Mouse (Mus musculus) MEL (cell line): ENCODE results near the gene Dync2h1. TPM values are rescaled to one million over a fixed set of nuclear protein-coding genes. Genes with fewer than 3 reads are reported as not detected.
A peak's percentile ranks its signal among the peaks of the same experiment; 100 is the strongest.
"Not testable (repeated sequence)": the region's sequence is repeated elsewhere in the genome, so short reads cannot be mapped to it uniquely, and the experiment has no call there.

Experiments
- DNase-seq: peaks from one replicate; pipeline ENCODE4 v3.0.0; 2011; ENCODE audit warnings: low read depth, low spot score
- H3K27ac ChIP-seq: 2 replicates; pipeline ENCODE4 v1.5.1; 2012; ENCODE audit warnings: low read depth, mild to moderate bottlenecking, control low read depth, low read length, moderate library complexity; ENCODE audit not compliant: control insufficient read depth
- H3K27me3 ChIP-seq, 2 experiments: fragments of 150-350 bp in 1 of 2; sonication (generic) in 1 of 2; 2 replicates each; pipeline ENCODE4 v1.6.1; 2012; ENCODE audit warnings: low read length in 2 of 2, mild to moderate bottlenecking in 2 of 2, improper control_type of control experiment in 1 of 2, moderate library complexity in 1 of 2; ENCODE audit not compliant: insufficient read depth in 2 of 2, control insufficient read depth in 1 of 2
- H3K36me3 ChIP-seq, 2 experiments: 2 replicates each; pipeline ENCODE4 v1.6.1; 2012 to 2014; ENCODE audit warnings: low read length in 2 of 2, improper control_type of control experiment in 1 of 2, inconsistent platforms in 1 of 2, mild to moderate bottlenecking in 1 of 2; ENCODE audit not compliant: insufficient read depth in 2 of 2, control insufficient read depth in 1 of 2
- H3K4me1 ChIP-seq, 2 experiments: fragments of 150-350 bp in 1 of 2; sonication (generic) in 1 of 2; 2 replicates each; pipeline ENCODE4 v1.6.1; 2012; ENCODE audit warnings: low read length in 2 of 2, improper control_type of control experiment in 1 of 2, mild to moderate bottlenecking in 1 of 2; ENCODE audit not compliant: insufficient read depth in 2 of 2, control insufficient read depth in 1 of 2
- H3K4me3 ChIP-seq, 2 experiments: fragments of 150-350 bp in 1 of 2; sonication (generic) in 1 of 2; 2 replicates each; pipeline ENCODE4 v1.5.1; 2012; ENCODE audit warnings: low read depth in 2 of 2, low read length in 2 of 2, mild to moderate bottlenecking in 2 of 2, moderate library complexity in 2 of 2, control low read depth in 1 of 2, improper control_type of control experiment in 1 of 2; ENCODE audit not compliant: control insufficient read depth in 1 of 2, insufficient read depth in 1 of 2
- H3K79me2 ChIP-seq: 2 replicates; pipeline ENCODE4 v1.6.1; 2012; ENCODE audit warnings: mild to moderate bottlenecking, low read length, moderate library complexity; ENCODE audit not compliant: control insufficient read depth, poor library complexity, insufficient read depth
- H3K9ac ChIP-seq: 2 replicates; pipeline ENCODE4 v1.6.1; 2012; ENCODE audit warnings: low read depth, mild to moderate bottlenecking, control low read depth, low read length, moderate library complexity; ENCODE audit not compliant: control insufficient read depth, poor library complexity, severe bottlenecking
- H3K9me3 ChIP-seq: fragments of 150-350 bp; sonication (generic); replicated peaks from 2 replicates; pipeline ENCODE4 v1.6.1; 2012; ENCODE audit warnings: mild to moderate bottlenecking, low read length, improper control_type of control experiment, moderate library complexity; ENCODE audit not compliant: insufficient read depth
- BHLHE40 ChIP-seq: IDR thresholded peaks from 2 replicates; pipeline ENCODE4 v1.6.1; 2012; ENCODE audit warnings: low read depth, mild to moderate bottlenecking, inconsistent platforms, low read length, improper control_type of control experiment, borderline replicate concordance
- CHD2 ChIP-seq: IDR thresholded peaks from 2 replicates; pipeline ENCODE4 v1.6.1; 2011; ENCODE audit warnings: low read length, improper control_type of control experiment
- CTCF ChIP-seq, 3 experiments: IDR thresholded peaks in 2 of 3; conservative IDR thresholded peaks in 1 of 3; 2 replicates each; pipeline ENCODE4 v1.5.1; 2011 to 2012; ENCODE audit warnings: low read length in 3 of 3, low read depth in 2 of 3, mild to moderate bottlenecking in 2 of 3, improper control_type of control experiment in 1 of 3, inconsistent platforms in 1 of 3, mixed read lengths in 1 of 3, moderate library complexity in 1 of 3; ENCODE audit not compliant: control insufficient read depth in 1 of 3, insufficient read depth in 1 of 3, poor library complexity in 1 of 3, severe bottlenecking in 1 of 3
- E2F4 ChIP-seq: IDR thresholded peaks from 2 replicates; pipeline ENCODE4 v1.6.1; 2011; ENCODE audit warnings: low read depth, low read length, improper control_type of control experiment, borderline replicate concordance
- ELF1 ChIP-seq: IDR thresholded peaks from 2 replicates; pipeline ENCODE4 v1.6.1; 2014; ENCODE audit warnings: low read depth, mild to moderate bottlenecking, inconsistent platforms, low read length, improper control_type of control experiment, moderate library complexity
- EP300 ChIP-seq, 2 experiments: IDR thresholded peaks; 2 replicates each; pipeline ENCODE4 v1.6.1; 2011; ENCODE audit warnings: improper control_type of control experiment in 2 of 2, low read length in 2 of 2, low read depth in 1 of 2, mild to moderate bottlenecking in 1 of 2
- ETS1 ChIP-seq: IDR thresholded peaks from 2 replicates; pipeline ENCODE4 v1.6.1; 2012; ENCODE audit warnings: low read depth, mild to moderate bottlenecking, inconsistent platforms, low read length, improper control_type of control experiment, moderate library complexity
- GATA1 ChIP-seq: IDR thresholded peaks from 2 replicates; pipeline ENCODE4 v1.6.1; 2011; ENCODE audit warnings: low read depth, low read length, improper control_type of control experiment
- HCFC1 ChIP-seq: IDR thresholded peaks from 2 replicates; pipeline ENCODE4 v1.6.1; 2012; ENCODE audit warnings: low read depth, mild to moderate bottlenecking, inconsistent platforms, low read length, improper control_type of control experiment, moderate library complexity
- KAT2A ChIP-seq: conservative IDR thresholded peaks from 2 replicates; pipeline ENCODE4 v1.6.1; 2012; ENCODE audit warnings: low read depth, low read length, improper control_type of control experiment, inconsistent platforms
- MAX ChIP-seq: IDR thresholded peaks from 2 replicates; pipeline ENCODE4 v1.6.1; 2011; ENCODE audit warnings: low read length, improper control_type of control experiment
- MAZ ChIP-seq: IDR thresholded peaks from 2 replicates; pipeline ENCODE4 v1.6.1; 2012; ENCODE audit warnings: low read depth, mild to moderate bottlenecking, inconsistent platforms, low read length, improper control_type of control experiment
- MXI1 ChIP-seq: IDR thresholded peaks from 2 replicates; pipeline ENCODE4 v1.6.1; 2011; ENCODE audit warnings: mild to moderate bottlenecking, low read depth, low read length, improper control_type of control experiment
- MYC ChIP-seq: IDR thresholded peaks from 2 replicates; pipeline ENCODE4 v1.6.1; 2011; ENCODE audit warnings: low read depth, mild to moderate bottlenecking, low read length, improper control_type of control experiment, moderate library complexity
- NELFE ChIP-seq: IDR thresholded peaks from 2 replicates; pipeline ENCODE4 v1.6.1; 2011; ENCODE audit warnings: low read depth, low read length, improper control_type of control experiment
- NRF1 ChIP-seq: IDR thresholded peaks from 2 replicates; pipeline ENCODE4 v1.6.1; 2014; ENCODE audit warnings: low read depth, mild to moderate bottlenecking, inconsistent platforms, low read length, improper control_type of control experiment, moderate library complexity; ENCODE audit not compliant: poor library complexity, insufficient read depth, severe bottlenecking
- POLR2A ChIP-seq, 2 experiments: IDR thresholded peaks; 2 replicates each; pipeline ENCODE4 v1.6.1; 2011 to 2012; ENCODE audit warnings: low read length in 2 of 2, mild to moderate bottlenecking in 2 of 2, control low read depth in 1 of 2, improper control_type of control experiment in 1 of 2, low read depth in 1 of 2, moderate library complexity in 1 of 2; ENCODE audit not compliant: control insufficient read depth in 1 of 2, insufficient read depth in 1 of 2, poor library complexity in 1 of 2
- POLR2AphosphoS2 ChIP-seq: IDR thresholded peaks from 2 replicates; pipeline ENCODE4 v1.6.1; 2011; ENCODE audit warnings: low read length, improper control_type of control experiment
- RAD21 ChIP-seq: IDR thresholded peaks from 2 replicates; pipeline ENCODE4 v1.6.1; 2011; ENCODE audit warnings: mild to moderate bottlenecking, low read depth, low read length, improper control_type of control experiment
- RCOR1 ChIP-seq: IDR thresholded peaks from 2 replicates; pipeline ENCODE4 v1.6.1; 2012; ENCODE audit warnings: low read depth, mild to moderate bottlenecking, inconsistent platforms, low read length, improper control_type of control experiment
- SIN3A ChIP-seq: IDR thresholded peaks from 2 replicates; pipeline ENCODE4 v1.6.1; 2012; ENCODE audit warnings: low read length, improper control_type of control experiment, inconsistent platforms
- TAL1 ChIP-seq: IDR thresholded peaks from 2 replicates; pipeline ENCODE4 v1.6.1; 2012; ENCODE audit warnings: mild to moderate bottlenecking, inconsistent platforms, low read length, moderate library complexity, mixed read lengths
- TBP ChIP-seq: IDR thresholded peaks from 2 replicates; pipeline ENCODE4 v1.8.0; 2011; ENCODE audit warnings: low read depth, low read length, improper control_type of control experiment
- TCF12 ChIP-seq: IDR thresholded peaks from 2 replicates; pipeline ENCODE4 v1.6.1; 2014; ENCODE audit warnings: low read depth, mild to moderate bottlenecking, inconsistent platforms, low read length, improper control_type of control experiment, moderate library complexity
- ZKSCAN1 ChIP-seq: IDR thresholded peaks from 2 replicates; pipeline ENCODE4 v1.6.1; 2012; ENCODE audit warnings: low read depth, mild to moderate bottlenecking, inconsistent platforms, low read length, improper control_type of control experiment, moderate library complexity
- ZMIZ1 ChIP-seq: IDR thresholded peaks from 2 replicates; pipeline ENCODE4 v1.6.1; 2012; ENCODE audit warnings: low read depth, mild to moderate bottlenecking, inconsistent platforms, low read length, improper control_type of control experiment, moderate library complexity
- ZNF384 ChIP-seq: IDR thresholded peaks from 2 replicates; pipeline ENCODE4 v1.6.1; 2012; ENCODE audit warnings: low read depth, mild to moderate bottlenecking, inconsistent platforms, low read length, improper control_type of control experiment
- polyA plus RNA-seq, 2 experiments: library from polyadenylated mRNA; stranded (reverse) in 1 of 2; unstranded in 1 of 2; fragments of >175 nt in 1 of 2; fragments of >200 nt in 1 of 2; gene quantifications; 2 replicates each; pipeline versions ENCODE4 v1.2.1 to v1.2.4; 2012; ENCODE audit warnings: low replicate concordance in 2 of 2, low read depth in 1 of 2; ENCODE audit not compliant: insufficient read length in 2 of 2, insufficient read depth in 1 of 2, missing spikeins in 1 of 2
- total RNA-seq: library from RNA; depleted of rRNA; stranded (reverse); fragments of 300-350 nt; gene quantifications from 2 replicates; pipeline ENCODE4 v1.2.3, GENCODE M21; 2012

The Dync2h1 gene
- total and polyA plus RNA-seq, 3 experiments: 3.2 to 4.5 TPM; not detected in 1

DNA sequence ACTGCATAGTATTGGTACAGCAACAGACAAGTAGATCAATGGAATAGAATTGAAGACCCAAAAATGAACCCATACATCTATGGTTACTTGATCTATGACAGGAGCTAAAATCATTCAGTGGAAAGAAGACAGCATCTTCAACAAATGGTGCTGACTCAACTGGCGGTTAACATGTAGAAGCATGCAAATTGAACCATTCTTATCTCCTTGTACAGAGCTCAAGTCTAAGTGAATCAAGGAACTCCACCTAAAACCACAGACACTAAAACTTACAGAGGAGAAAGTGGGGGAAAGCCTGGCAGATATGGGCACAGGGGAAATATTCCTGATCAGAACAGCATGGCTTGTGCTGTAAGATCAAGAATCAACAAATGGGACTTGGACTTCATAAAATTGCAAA lies 270.8 kb downstream of the Dync2h1 start (continued):
- TF ChIP-seq TBP: no peak
- TF ChIP-seq POLR2A (IDR thresholded peaks at IDR 0.05; ENCODE audit: control insufficient read depth in 1 of 2, insufficient read depth in 1 of 2, low read depth in 1 of 2, low read length in 2 of 2, poor library complexity in 1 of 2): no peak
- no peak for TF ChIP-seq ZNF384
- no peak for TF ChIP-seq CTCF (IDR thresholded peaks at IDR 0.05 in 2 of 3, conservative IDR thresholded peaks at IDR 0.05 in 1 of 3; ENCODE audit: control insufficient read depth in 1 of 3, insufficient read depth in 1 of 3, low read depth in 2 of 3, low read length in 3 of 3, poor library complexity in 1 of 3, severe bottlenecking in 1 of 3)
- TF ChIP-seq BHLHE40: peak; percentile 33; the same call in 1 of the 2 replicates
- no peak for TF ChIP-seq POLR2AphosphoS2
- no peak for TF ChIP-seq RAD21
- no peak for TF ChIP-seq CHD2
- no peak for TF ChIP-seq KAT2A
- no peak for TF ChIP-seq NELFE

DNA sequence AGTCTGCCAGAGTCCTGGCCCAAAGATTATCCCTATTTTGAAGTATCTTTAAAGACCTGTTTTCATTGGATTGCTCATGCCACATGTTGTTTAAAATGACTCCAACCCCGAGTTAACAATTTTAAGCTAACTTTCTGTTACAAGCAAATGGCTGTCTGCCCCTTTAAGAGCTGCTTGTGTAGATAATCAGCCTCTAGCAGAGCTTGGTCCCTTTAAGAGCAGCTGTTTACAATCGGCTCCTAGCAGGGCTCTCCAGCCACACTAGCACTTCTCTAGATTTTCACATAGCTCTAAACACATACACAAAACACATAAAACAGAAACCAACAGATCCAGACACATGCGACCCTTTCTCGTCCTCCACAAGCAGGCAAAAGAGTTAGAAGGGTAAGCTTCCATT lies 273.7 kb downstream of the Dync2h1 start:
- H3K9me3 ChIP-seq, H3K27ac ChIP-seq, H3K79me2 ChIP-seq, H3K27me3 ChIP-seq: not testable (repeated sequence)
- Histone ChIP-seq H3K36me3 (peaks cover 0 to 25% of the 10 kb centered on the region in 2 experiments; a peak in 2 of 4 replicates), H3K4me1 (peaks cover 7 to 18% of the 10 kb centered on the region in 2 experiments), H3K9ac (0 out of 2 replicates have a peak overlapping the region, but pooled peaks have one; percentile 14), H3K4me3 (peak overlapping the region in 1 of 2 experiments; percentile 27; a peak in 1 of 4 replicates)
- peak; percentile 80 for DNase-seq
- TF ChIP-seq ETS1 (peak; percentile 81), GATA1 (peak; percentile 81), SIN3A (peak; percentile 85), HCFC1 (0 out of 2 replicates have a peak, but pooled peaks have one; percentile 28), TAL1 (peak; percentile 38; the same call in 1 of the 2 replicates), EP300 (IDR thresholded peaks at IDR 0.05; ENCODE audit: low read depth in 1 of 2, low read length in 2 of 2) (peak; percentile 61 to 70), TCF12 (peak; percentile 67), RCOR1 (0 out of 2 replicates have a peak, but pooled peaks have one; percentile 23)

- no peak overlapping the region for H3K4me3 ChIP-seq
- no peak for DNase-seq
- no peaks in the 10 kb centered on the region for H3K4me1 ChIP-seq
- TF ChIP-seq POLR2A (IDR thresholded peaks at IDR 0.05; ENCODE audit: control insufficient read depth in 1 of 2, insufficient read depth in 1 of 2, low read depth in 1 of 2, low read length in 2 of 2, poor library complexity in 1 of 2): no peak
- no peak for TF ChIP-seq ZKSCAN1
- TF ChIP-seq ELF1: no peak
- no peak for TF ChIP-seq TBP
- TF ChIP-seq MAX: no peak
- no peak for TF ChIP-seq CTCF (IDR thresholded peaks at IDR 0.05 in 2 of 3, conservative IDR thresholded peaks at IDR 0.05 in 1 of 3; ENCODE audit: control insufficient read depth in 1 of 3, insufficient read depth in 1 of 3, low read depth in 2 of 3, low read length in 3 of 3, poor library complexity in 1 of 3, severe bottlenecking in 1 of 3)
- no peak for TF ChIP-seq NRF1
- no peak for TF ChIP-seq MYC
- TF ChIP-seq ETS1: no peak
- TF ChIP-seq HCFC1: no peak
- no peak for TF ChIP-seq E2F4
- TF ChIP-seq MAZ: no peak
- no peak for TF ChIP-seq ZMIZ1
- no peak for TF ChIP-seq MXI1
- H3K9ac ChIP-seq: no peak overlapping the region
- no peaks in the 10 kb centered on the region for H3K79me2 ChIP-seq
- H3K27me3 ChIP-seq: no peaks in the 10 kb centered on the region
- no peaks in the 10 kb centered on the region for H3K36me3 ChIP-seq
- no peak overlapping the region for H3K27ac ChIP-seq
- H3K9me3 ChIP-seq: no peaks in the 10 kb centered on the region
These were observed 282.6 kb downstream of the Dync2h1 start for GRCm38 (mm10) chr9:6901620-6902019.
